Mouse (Mus musculus) urinary bladder, postnatal 10 days (tissue): ENCODE data around the gene Rbks.

ENCODE experiments used
- DNase-seq: peaks from one replicate; pipeline ENCODE4 v3.0.0; 2022; ENCODE audit warnings: low spot score

Rbks gene

DNA sequence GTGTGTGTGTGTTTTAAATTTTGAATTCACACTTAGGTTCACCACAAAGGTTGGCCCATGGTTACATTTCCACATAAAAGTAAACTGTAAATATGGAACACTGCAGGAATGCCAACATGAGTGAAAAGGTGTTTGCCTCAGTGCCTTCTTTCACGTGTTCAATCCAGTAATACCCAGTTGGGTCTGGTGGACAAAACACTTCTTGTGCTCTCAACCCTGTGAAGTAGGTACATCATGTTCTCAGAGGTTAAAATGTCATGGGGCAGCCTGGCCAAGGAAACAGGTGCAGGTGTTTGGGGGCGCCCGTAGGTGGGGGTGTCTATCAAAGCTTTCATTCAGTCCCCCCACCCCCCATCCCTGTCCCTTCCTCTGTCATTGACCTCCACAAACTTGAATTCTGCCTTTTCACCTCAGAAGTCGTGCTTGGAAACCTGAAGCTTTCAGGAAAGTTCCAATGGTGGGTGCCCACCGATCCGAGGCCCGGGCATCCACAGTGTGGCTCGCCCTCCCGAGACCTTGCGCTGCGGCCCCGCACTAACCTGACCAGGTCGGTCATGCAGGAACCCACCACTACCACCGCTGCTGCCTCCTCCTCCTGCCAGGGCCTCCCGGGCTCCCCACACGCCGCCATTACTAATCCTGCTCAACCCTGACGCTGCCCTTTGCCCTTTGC lies at the start of gene Rbks:
Gene Rbks, minus strand, starts transcription at position 657 of the 673 bp plus-strand sequence.
- no peak for DNase-seq

- no peak for DNase-seq
Measured at GRCm38 (mm10) chr5:31742521-31743031, 45.1 kb upstream of the Rbks start.

- DNase-seq = no peak
Measured at GRCm38 (mm10) chr5:31741931-31742330, 44.5 kb upstream of the Rbks start.

DNA sequence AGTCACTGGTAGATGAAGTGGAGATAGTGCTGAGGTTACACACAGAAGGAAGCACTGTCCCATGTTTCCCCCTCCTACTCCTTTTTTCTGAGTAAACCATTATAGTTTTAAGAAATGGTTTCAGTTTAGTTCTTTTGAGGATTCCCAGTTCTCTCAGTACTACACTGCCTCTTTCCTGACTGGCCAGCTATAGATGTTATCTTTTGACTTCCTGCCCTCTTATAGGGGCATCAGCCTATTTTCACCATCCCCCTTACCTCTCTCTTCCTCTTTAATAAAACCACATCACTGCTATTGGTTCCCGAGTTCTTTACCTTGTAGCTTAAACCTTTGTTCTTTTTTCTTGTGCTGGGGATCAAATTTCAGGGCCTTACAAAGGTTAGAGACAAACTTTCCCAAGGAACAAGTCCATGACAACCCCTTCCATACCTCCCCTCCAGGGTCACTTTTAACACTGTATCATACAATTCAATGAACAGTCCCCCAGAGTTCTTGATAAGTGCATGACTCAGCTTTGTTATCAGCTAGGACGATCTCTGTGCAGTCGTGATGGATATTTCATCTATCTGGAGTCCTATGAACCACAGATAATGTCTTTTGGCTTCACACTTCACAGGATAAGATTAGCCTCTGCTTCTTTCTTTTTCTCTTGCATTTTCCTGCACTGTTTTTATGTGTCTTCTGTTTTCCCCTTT lies 35.4 kb upstream of the Rbks start:
- no peak for DNase-seq

DNA sequence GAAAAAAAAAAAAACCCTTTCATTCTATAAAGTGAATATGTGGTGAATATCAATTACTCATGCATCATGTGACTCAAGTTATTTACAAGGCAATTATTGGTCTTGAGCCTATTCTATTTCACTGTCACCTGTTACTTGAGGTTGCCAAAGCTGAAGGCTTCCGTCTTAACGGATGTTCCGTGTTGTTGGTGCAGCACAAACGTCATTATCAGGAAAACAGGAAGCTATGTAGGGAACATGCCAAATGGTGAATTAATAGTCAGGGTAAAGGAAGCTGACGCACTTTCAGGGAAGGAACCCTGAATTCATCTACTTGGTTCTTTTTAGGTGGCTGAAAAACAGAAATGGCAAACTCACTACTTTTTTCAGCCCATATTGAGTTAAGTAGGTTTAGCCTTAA lies 30.0 kb upstream of the Rbks start:
- DNase-seq = no peak

GRCm38 (mm10) chr5:31725885-31726284 lies 28.5 kb upstream of the Rbks start:
- DNase-seq = no peak

- no peak for DNase-seq
Measured at GRCm38 (mm10) chr5:31724519-31724918, 27.1 kb upstream of the Rbks start.

DNA sequence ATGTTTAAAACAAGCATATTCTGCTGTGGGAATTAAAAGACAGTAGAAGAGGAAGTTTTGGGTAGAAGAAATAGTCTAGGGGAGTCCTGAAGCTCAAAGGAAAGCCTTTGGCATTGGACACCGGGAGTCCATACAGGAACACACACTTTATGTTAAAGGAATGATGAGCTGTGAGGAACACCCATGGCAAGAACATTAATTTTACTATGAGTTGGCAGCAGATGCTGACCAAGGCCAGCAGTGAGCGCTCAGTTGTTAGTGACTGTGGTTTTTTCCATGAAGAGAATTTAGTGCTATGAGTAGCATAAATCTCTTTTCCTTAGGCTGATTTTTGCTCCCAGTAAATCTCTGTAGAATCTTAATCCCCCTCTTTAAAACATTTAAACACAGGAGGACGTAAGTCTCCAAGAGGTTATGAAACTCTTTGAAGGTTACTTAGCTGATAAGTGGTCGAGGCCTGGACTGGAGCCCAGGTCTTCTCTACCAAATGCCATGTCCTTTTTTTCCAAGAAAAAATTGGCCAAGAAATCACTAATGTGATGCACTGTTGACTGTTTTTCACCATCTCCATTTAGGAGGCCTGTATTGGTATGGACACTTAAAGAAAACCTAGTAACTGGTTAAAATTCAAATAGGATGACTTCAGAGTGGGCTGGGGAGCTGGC lies 18.2 kb upstream of the Rbks start:
- no peak for DNase-seq

DNA sequence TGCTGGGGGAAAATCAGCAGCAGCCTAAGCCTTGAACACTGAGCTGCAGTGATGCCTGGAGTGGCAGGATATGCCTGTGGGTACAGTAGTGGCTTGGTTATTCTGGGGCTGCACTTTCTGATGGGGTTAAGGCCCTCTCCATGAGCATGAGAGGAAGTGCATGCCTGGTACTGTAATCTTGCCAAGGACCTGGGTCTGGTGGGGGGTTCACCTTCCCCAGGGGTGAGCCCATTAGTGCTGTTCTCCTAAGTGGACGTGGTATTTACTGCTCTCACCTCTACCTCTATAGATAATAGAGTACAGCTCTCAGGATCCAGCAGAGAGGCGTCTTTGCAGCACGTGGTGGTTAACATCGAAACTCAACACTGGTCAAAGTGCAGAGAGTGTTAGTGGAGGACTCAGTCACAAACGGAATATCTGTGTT lies 16.4 kb upstream of the Rbks start:
- DNase-seq = no peak

- DNase-seq = no peak
Measured at GRCm38 (mm10) chr5:31713280-31713711, 15.9 kb upstream of the Rbks start.

GRCm38 (mm10) chr5:31709389-31709788 lies 12.0 kb upstream of the Rbks start:
- DNase-seq = no peak

DNA sequence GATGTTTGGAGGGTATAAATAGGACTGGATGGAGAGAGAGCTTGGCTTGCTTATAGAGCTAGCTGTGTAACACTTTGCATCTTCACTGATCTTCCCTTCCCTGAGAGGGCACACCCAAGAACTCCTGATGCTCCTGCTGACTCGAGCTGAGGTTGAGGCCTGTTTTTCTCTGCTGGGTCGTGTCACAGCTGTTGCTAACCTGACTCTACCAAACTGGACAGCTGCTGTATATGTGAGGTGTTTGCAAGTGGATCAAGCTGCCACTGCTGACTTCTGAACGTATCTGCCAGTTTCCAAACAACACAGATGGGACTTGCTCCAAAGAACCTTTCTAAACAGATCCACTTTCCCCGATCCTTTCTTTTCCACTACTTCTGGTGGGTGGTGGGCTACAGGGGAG lies 9.4 kb upstream of the Rbks start:
- DNase-seq = no peak

- DNase-seq = no peak
Measured at GRCm38 (mm10) chr5:31704971-31705370, 7.5 kb upstream of the Rbks start.

- DNase-seq = no peak
Measured at GRCm38 (mm10) chr5:31699397-31699796, 2.0 kb upstream of the Rbks start.

GRCm38 (mm10) chr5:31698931-31699330 lies 1.5 kb upstream of the Rbks start:
- DNase-seq = no peak

DNA sequence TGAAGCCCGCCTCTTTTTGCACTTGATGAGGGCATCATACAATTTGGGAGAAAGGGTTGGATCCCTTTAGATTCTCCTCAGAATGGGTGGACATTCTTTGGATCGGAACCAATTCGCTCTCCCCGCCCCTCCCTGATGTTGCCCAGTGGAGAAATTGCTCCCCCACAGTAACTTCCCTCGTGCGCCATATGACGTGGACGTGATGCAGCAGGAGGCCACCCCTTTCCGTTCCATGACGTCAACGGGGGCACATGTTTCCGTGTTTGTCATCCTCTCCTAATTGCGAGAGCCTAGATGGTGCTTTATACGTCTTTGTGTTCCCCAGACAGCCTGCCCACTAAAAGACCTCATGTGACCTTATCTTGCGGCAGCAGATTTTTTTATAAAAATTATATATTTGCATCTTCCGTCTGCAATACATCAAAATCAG lies 885 bp upstream of the Rbks start:
- peak; percentile 59 for DNase-seq

DNA sequence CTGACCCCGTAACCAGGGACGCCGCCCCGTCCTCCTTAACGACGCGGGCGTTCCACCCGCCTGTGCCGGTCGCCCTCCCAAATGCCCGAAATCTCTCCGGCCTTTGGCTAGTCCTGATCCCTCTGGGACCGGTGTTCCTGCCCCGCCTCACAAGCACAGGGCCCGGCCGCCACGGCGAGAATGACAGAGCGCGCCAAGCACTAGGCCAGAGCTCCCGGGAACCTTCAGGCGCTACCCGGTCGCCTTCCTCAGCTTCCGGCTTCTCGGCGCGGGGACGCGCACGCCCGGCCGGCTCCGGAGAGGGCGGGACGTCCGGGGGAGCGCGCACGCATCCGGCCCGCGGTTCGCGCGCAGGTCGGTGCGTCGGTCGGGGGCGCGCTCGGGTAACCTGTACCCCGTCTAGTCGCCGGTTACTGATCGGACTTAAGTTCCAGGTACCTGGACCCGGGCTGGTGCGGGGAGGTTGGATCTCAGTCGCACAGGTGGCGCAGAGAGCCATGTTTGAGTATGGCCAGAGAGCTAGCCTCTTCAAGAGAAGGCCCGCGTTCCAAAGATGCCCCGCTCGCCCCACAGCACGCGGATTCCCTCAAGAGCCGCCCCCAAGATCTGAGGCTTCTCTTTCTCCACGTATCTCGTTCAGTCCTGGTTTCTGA lies 343 bp upstream of the Rbks start, which contains the start of gene Babam2:
Gene Babam2, plus strand, starts transcription at position 41 of the 653 bp plus-strand sequence.
- DNase-seq = peak; percentile 69

GRCm38 (mm10) chr5:31693191-31693590 lies 4.2 kb downstream of the Rbks start:
- DNase-seq = no peak

DNA sequence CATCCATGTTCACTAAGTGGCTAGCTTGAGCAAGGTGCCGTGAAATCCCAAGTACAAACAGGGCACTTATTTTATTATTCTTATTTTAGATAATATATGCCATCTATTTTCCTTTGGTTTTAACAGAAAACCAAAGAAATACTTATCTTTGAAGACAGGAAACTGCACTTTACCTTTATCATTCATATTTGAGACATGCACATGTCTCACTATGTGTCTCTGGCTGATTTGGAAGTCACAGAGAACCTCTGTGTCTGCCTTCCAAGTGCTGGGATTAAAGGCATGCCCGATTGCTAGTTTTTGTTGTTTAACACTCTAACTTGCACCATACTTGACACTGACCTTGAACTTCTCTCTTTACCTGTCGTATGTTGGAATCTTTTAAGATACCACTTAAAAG lies 9.5 kb downstream of the Rbks start:
- no peak for DNase-seq

DNA sequence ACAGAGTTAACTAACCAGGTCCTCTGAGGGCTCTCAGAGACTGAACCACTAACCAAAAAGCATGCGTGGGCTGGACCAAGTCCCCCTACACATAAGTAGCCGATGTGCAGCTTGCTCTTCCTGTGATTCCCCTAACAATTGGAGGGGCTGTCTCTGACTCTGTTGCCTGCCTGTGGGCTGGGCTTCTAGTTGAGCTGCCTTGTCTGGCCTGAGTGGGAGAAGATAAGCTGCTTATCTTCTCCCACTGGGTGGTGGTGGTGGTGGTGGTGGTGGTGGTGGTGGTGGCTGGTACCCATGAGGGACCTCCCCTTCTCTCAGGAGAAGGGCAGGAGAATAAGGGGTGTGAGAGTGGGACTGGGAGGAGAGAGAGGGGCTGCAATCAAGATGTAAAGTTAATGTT lies 11.4 kb downstream of the Rbks start:
- DNase-seq = no peak

- no peak for DNase-seq
Measured at GRCm38 (mm10) chr5:31682305-31682704, 15.1 kb downstream of the Rbks start.

GRCm38 (mm10) chr5:31680183-31680582 lies 17.2 kb downstream of the Rbks start:
- DNase-seq = no peak
